Mouse (Mus musculus) ES-CJ7 (cell line): ENCODE measurements around the gene Zfp398.
"Not testable (repeated sequence)": the region's sequence is repeated elsewhere in the genome, so short reads cannot be mapped to it uniquely, and the experiment has no call there.

Experiments
- DNase-seq: peaks from one replicate; pipeline ENCODE4 v3.0.0; 2011; ENCODE audit warnings: low read depth, low spot score

Gene Zfp398

GRCm38 (mm10) chr6:47824241-47824640 is 11.2 kb upstream of the Zfp398 start:
- peak; percentile 56 for DNase-seq

- DNase-seq, result no peak
These were observed 8.0 kb upstream of the Zfp398 start for GRCm38 (mm10) chr6:47827462-47827861.

GRCm38 (mm10) chr6:47828950-47829349 is 6.5 kb upstream of the Zfp398 start:
- DNase-seq, result peak; percentile 46

GRCm38 (mm10) chr6:47830104-47831078 is 5.1 kb upstream of the Zfp398 start, which contains the start of gene Zfp786:
Gene Zfp786 (minus strand): TSS chr6:47830867.
- DNase-seq, result peak; percentile 96

GRCm38 (mm10) chr6:47832220-47832619 is 3.2 kb upstream of the Zfp398 start:
- no peak for DNase-seq

- peak; percentile 40 for DNase-seq
These were observed 592 bp downstream of the Zfp398 start for GRCm38 (mm10) chr6:47835984-47836521.

- DNase-seq, result no peak
These were observed 2.2 kb downstream of the Zfp398 start for GRCm38 (mm10) chr6:47837630-47838029.

GRCm38 (mm10) chr6:47841077-47841476 is 5.6 kb downstream of the Zfp398 start:
- DNase-seq, result no peak

GRCm38 (mm10) chr6:47841831-47842230 is 6.4 kb downstream of the Zfp398 start:
- no peak for DNase-seq

- DNase-seq, result no peak
These were observed 6.9 kb downstream of the Zfp398 start for GRCm38 (mm10) chr6:47842337-47842736.

GRCm38 (mm10) chr6:47845779-47846178 is 10.3 kb downstream of the Zfp398 start:
- DNase-seq, result no peak

- no peak for DNase-seq
These were observed 21.8 kb downstream of the Zfp398 start for GRCm38 (mm10) chr6:47857241-47857640.

GRCm38 (mm10) chr6:47857729-47858128 is 22.3 kb downstream of the Zfp398 start:
- DNase-seq, result not testable (repeated sequence)

- peak; percentile 74 for DNase-seq
These were observed 36.8 kb downstream of the Zfp398 start for GRCm38 (mm10) chr6:47872266-47872665.

- DNase-seq, result no peak
These were observed 41.6 kb downstream of the Zfp398 start, which contains the start of gene Zfp282 for GRCm38 (mm10) chr6:47877058-47877457. Gene Zfp282 (plus strand): TSS chr6:47877204.

- peak; percentile 86 for DNase-seq
These were observed 42.1 kb downstream of the Zfp398 start for GRCm38 (mm10) chr6:47877461-47878132.

- peak; percentile 6 for DNase-seq
These were observed 42.7 kb downstream of the Zfp398 start for GRCm38 (mm10) chr6:47878133-47878514.

- DNase-seq, result no peak
These were observed 43.1 kb downstream of the Zfp398 start for GRCm38 (mm10) chr6:47878593-47878992.

- DNase-seq, result no peak
These were observed 43.7 kb downstream of the Zfp398 start for GRCm38 (mm10) chr6:47879049-47879716.

- no peak for DNase-seq
These were observed 44.7 kb downstream of the Zfp398 start for GRCm38 (mm10) chr6:47880166-47880565.

- no peak for DNase-seq
These were observed 53.4 kb downstream of the Zfp398 start for GRCm38 (mm10) chr6:47888812-47889383.
